Mouse (Mus musculus) MEL (cell line): ENCODE data around the gene Miga1. TPM values are rescaled to one million over a fixed set of nuclear protein-coding genes. Genes with fewer than 3 reads are reported as not detected.

Experiments used
- DNase-seq: peaks from one replicate; pipeline ENCODE4 v3.0.0; 2011; ENCODE audit warnings: low read depth, low spot score
- H3K27ac ChIP-seq: 2 replicates; pipeline ENCODE4 v1.5.1; 2012; ENCODE audit warnings: low read depth, mild to moderate bottlenecking, control low read depth, low read length, moderate library complexity; ENCODE audit not compliant: control insufficient read depth
- H3K27me3 ChIP-seq, 2 experiments: fragments of 150-350 bp in 1 of 2; sonication (generic) in 1 of 2; 2 replicates each; pipeline ENCODE4 v1.6.1; 2012; ENCODE audit warnings: low read length in 2 of 2, mild to moderate bottlenecking in 2 of 2, improper control_type of control experiment in 1 of 2, moderate library complexity in 1 of 2; ENCODE audit not compliant: insufficient read depth in 2 of 2, control insufficient read depth in 1 of 2
- H3K36me3 ChIP-seq, 2 experiments: 2 replicates each; pipeline ENCODE4 v1.6.1; 2012 to 2014; ENCODE audit warnings: low read length in 2 of 2, improper control_type of control experiment in 1 of 2, inconsistent platforms in 1 of 2, mild to moderate bottlenecking in 1 of 2; ENCODE audit not compliant: insufficient read depth in 2 of 2, control insufficient read depth in 1 of 2
- H3K4me1 ChIP-seq, 2 experiments: fragments of 150-350 bp in 1 of 2; sonication (generic) in 1 of 2; 2 replicates each; pipeline ENCODE4 v1.6.1; 2012; ENCODE audit warnings: low read length in 2 of 2, improper control_type of control experiment in 1 of 2, mild to moderate bottlenecking in 1 of 2; ENCODE audit not compliant: insufficient read depth in 2 of 2, control insufficient read depth in 1 of 2
- H3K4me3 ChIP-seq, 2 experiments: fragments of 150-350 bp in 1 of 2; sonication (generic) in 1 of 2; 2 replicates each; pipeline ENCODE4 v1.5.1; 2012; ENCODE audit warnings: low read depth in 2 of 2, low read length in 2 of 2, mild to moderate bottlenecking in 2 of 2, moderate library complexity in 2 of 2, control low read depth in 1 of 2, improper control_type of control experiment in 1 of 2; ENCODE audit not compliant: control insufficient read depth in 1 of 2, insufficient read depth in 1 of 2
- H3K79me2 ChIP-seq: 2 replicates; pipeline ENCODE4 v1.6.1; 2012; ENCODE audit warnings: mild to moderate bottlenecking, low read length, moderate library complexity; ENCODE audit not compliant: control insufficient read depth, poor library complexity, insufficient read depth
- H3K9ac ChIP-seq: 2 replicates; pipeline ENCODE4 v1.6.1; 2012; ENCODE audit warnings: low read depth, mild to moderate bottlenecking, control low read depth, low read length, moderate library complexity; ENCODE audit not compliant: control insufficient read depth, poor library complexity, severe bottlenecking
- H3K9me3 ChIP-seq: fragments of 150-350 bp; sonication (generic); replicated peaks from 2 replicates; pipeline ENCODE4 v1.6.1; 2012; ENCODE audit warnings: mild to moderate bottlenecking, low read length, improper control_type of control experiment, moderate library complexity; ENCODE audit not compliant: insufficient read depth
- CTCF ChIP-seq, 3 experiments: IDR thresholded peaks in 2 of 3; conservative IDR thresholded peaks in 1 of 3; 2 replicates each; pipeline ENCODE4 v1.5.1; 2011 to 2012; ENCODE audit warnings: low read length in 3 of 3, low read depth in 2 of 3, mild to moderate bottlenecking in 2 of 3, improper control_type of control experiment in 1 of 3, inconsistent platforms in 1 of 3, mixed read lengths in 1 of 3, moderate library complexity in 1 of 3; ENCODE audit not compliant: control insufficient read depth in 1 of 3, insufficient read depth in 1 of 3, poor library complexity in 1 of 3, severe bottlenecking in 1 of 3
- EP300 ChIP-seq, 2 experiments: IDR thresholded peaks; 2 replicates each; pipeline ENCODE4 v1.6.1; 2011; ENCODE audit warnings: improper control_type of control experiment in 2 of 2, low read length in 2 of 2, low read depth in 1 of 2, mild to moderate bottlenecking in 1 of 2
- GABPA ChIP-seq: IDR thresholded peaks from 2 replicates; pipeline ENCODE4 v1.6.1; 2012; ENCODE audit warnings: low read depth, mild to moderate bottlenecking, inconsistent platforms, low read length, improper control_type of control experiment, moderate library complexity
- GATA1 ChIP-seq: IDR thresholded peaks from 2 replicates; pipeline ENCODE4 v1.6.1; 2011; ENCODE audit warnings: low read depth, low read length, improper control_type of control experiment
- KAT2A ChIP-seq: conservative IDR thresholded peaks from 2 replicates; pipeline ENCODE4 v1.6.1; 2012; ENCODE audit warnings: low read depth, low read length, improper control_type of control experiment, inconsistent platforms
- MAX ChIP-seq: IDR thresholded peaks from 2 replicates; pipeline ENCODE4 v1.6.1; 2011; ENCODE audit warnings: low read length, improper control_type of control experiment
- MEF2A ChIP-seq: IDR thresholded peaks from 2 replicates; pipeline ENCODE4 v1.6.1; 2014; ENCODE audit warnings: low read depth, mild to moderate bottlenecking, inconsistent platforms, low read length, improper control_type of control experiment; ENCODE audit not compliant: poor library complexity, insufficient replicate concordance, severe bottlenecking; ENCODE audit errors: extremely low read depth
- MYC ChIP-seq: IDR thresholded peaks from 2 replicates; pipeline ENCODE4 v1.6.1; 2011; ENCODE audit warnings: low read depth, mild to moderate bottlenecking, low read length, improper control_type of control experiment, moderate library complexity
- POLR2A ChIP-seq, 2 experiments: IDR thresholded peaks; 2 replicates each; pipeline ENCODE4 v1.6.1; 2011 to 2012; ENCODE audit warnings: low read length in 2 of 2, mild to moderate bottlenecking in 2 of 2, control low read depth in 1 of 2, improper control_type of control experiment in 1 of 2, low read depth in 1 of 2, moderate library complexity in 1 of 2; ENCODE audit not compliant: control insufficient read depth in 1 of 2, insufficient read depth in 1 of 2, poor library complexity in 1 of 2
- POLR2AphosphoS5 ChIP-seq: IDR thresholded peaks from 2 replicates; pipeline ENCODE4 v1.6.1; 2012; ENCODE audit warnings: low read depth, borderline replicate concordance, mild to moderate bottlenecking, inconsistent platforms, low read length, moderate library complexity, mixed read lengths
- SMC3 ChIP-seq: IDR thresholded peaks from 2 replicates; pipeline ENCODE4 v1.6.1; 2011; ENCODE audit warnings: low read depth, low read length, improper control_type of control experiment
- USF2 ChIP-seq, 2 experiments: IDR thresholded peaks; 2 replicates each; pipeline ENCODE4 v1.6.1; 2011 to 2012; ENCODE audit warnings: improper control_type of control experiment in 2 of 2, low read length in 2 of 2, borderline replicate concordance in 1 of 2, inconsistent platforms in 1 of 2, low read depth in 1 of 2, mild to moderate bottlenecking in 1 of 2; ENCODE audit not compliant: insufficient read depth in 1 of 2
- ZC3H11A ChIP-seq: IDR thresholded peaks from 2 replicates; pipeline ENCODE4 v1.6.1; 2012; ENCODE audit warnings: low read depth, mild to moderate bottlenecking, inconsistent platforms, low read length, improper control_type of control experiment
- ZKSCAN1 ChIP-seq: IDR thresholded peaks from 2 replicates; pipeline ENCODE4 v1.6.1; 2012; ENCODE audit warnings: low read depth, mild to moderate bottlenecking, inconsistent platforms, low read length, improper control_type of control experiment, moderate library complexity
- ZMIZ1 ChIP-seq: IDR thresholded peaks from 2 replicates; pipeline ENCODE4 v1.6.1; 2012; ENCODE audit warnings: low read depth, mild to moderate bottlenecking, inconsistent platforms, low read length, improper control_type of control experiment, moderate library complexity
- polyA plus RNA-seq, 2 experiments: library from polyadenylated mRNA; stranded (reverse) in 1 of 2; unstranded in 1 of 2; fragments of >175 nt in 1 of 2; fragments of >200 nt in 1 of 2; gene quantifications; 2 replicates each; pipeline versions ENCODE4 v1.2.1 to v1.2.4; 2012; ENCODE audit warnings: low replicate concordance in 2 of 2, low read depth in 1 of 2; ENCODE audit not compliant: insufficient read length in 2 of 2, insufficient read depth in 1 of 2, missing spikeins in 1 of 2
- total RNA-seq: library from RNA; depleted of rRNA; stranded (reverse); fragments of 300-350 nt; gene quantifications from 2 replicates; pipeline ENCODE4 v1.2.3, GENCODE M21; 2012

Gene Miga1
- total and polyA plus RNA-seq, 3 experiments, result 14.2 to 16.2 TPM; not detected in 1

DNA sequence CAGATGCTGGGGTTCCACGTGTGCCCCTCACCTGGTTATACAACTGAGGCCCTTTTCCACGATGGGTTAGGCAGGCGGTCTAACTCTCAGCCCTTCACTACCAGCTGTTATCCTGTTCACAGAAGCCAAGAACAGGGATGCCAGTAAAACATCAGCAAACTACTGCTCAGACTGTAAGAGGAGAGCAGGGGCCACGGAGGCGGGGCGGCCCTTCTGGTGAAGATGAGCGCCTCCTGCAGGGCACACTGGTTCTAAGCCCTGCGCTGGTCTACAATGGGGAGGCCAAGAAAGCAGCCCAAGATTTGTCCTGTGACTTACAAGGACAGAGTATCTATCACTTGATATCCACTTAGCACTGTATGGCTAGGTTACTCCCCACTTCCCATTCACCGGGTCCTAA, 52.4 kb downstream of the Miga1 start:
- no peaks in the 10 kb centered on the region for H3K79me2 ChIP-seq
- H3K36me3 ChIP-seq, result peaks cover 0 to 3% of the 10 kb centered on the region in 2 experiments; a peak in 1 of 4 replicates
- H3K4me3 ChIP-seq, result no peak overlapping the region
- H3K9ac ChIP-seq, result no peak overlapping the region
- no peak for TF ChIP-seq MYC
- TF ChIP-seq POLR2A (IDR thresholded peaks at IDR 0.05; ENCODE audit: control insufficient read depth in 1 of 2, insufficient read depth in 1 of 2, low read depth in 1 of 2, low read length in 2 of 2, poor library complexity in 1 of 2), result no peak
- TF ChIP-seq ZMIZ1, result no peak
- TF ChIP-seq CTCF (IDR thresholded peaks at IDR 0.05 in 2 of 3, conservative IDR thresholded peaks at IDR 0.05 in 1 of 3; ENCODE audit: control insufficient read depth in 1 of 3, insufficient read depth in 1 of 3, low read depth in 2 of 3, low read length in 3 of 3, poor library complexity in 1 of 3, severe bottlenecking in 1 of 3), result peak in 2 of 3 experiments; percentile 34 to 52; a peak in 4 of 6 replicates
- TF ChIP-seq USF2 (IDR thresholded peaks at IDR 0.05; ENCODE audit: borderline replicate concordance in 1 of 2, insufficient read depth in 1 of 2, low read depth in 1 of 2, low read length in 2 of 2), result no peak
- no peak for TF ChIP-seq GATA1
- no peak for TF ChIP-seq ZC3H11A
- TF ChIP-seq KAT2A, result no peak
- no peaks in the 10 kb centered on the region for H3K27me3 ChIP-seq
- H3K9me3 ChIP-seq, result no peaks in the 10 kb centered on the region
- H3K4me1 ChIP-seq, result no peaks in the 10 kb centered on the region
- H3K27ac ChIP-seq, result no peak overlapping the region
- DNase-seq, result no peak

DNA sequence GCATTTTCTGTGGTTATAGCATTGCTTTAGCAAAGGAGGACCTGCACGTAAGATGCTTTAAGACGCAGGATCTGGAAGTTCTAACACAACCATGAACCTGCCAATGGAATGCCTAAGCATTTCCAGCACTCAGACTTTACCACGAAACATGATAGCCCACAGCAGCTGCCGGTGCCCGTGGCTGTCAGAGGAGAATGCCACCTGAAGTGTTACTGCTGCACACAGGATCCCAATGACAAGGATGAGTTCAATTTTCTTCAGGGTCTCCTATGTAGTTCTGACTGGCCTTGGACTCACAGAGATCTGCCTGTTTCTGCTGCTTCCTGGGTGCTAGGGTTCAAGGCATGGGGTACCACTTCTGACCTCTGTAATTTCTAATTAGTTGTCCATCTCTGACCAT, 55.4 kb downstream of the Miga1 start:
- no peak for DNase-seq
- Histone ChIP-seq H3K4me1 (no peaks in the 10 kb centered on the region), H3K27me3 (no peaks in the 10 kb centered on the region), H3K9ac (no peak overlapping the region), H3K36me3 (peaks cover 0 to 6% of the 10 kb centered on the region in 2 experiments; a peak in 1 of 4 replicates), H3K4me3 (no peak overlapping the region), H3K9me3 (no peaks in the 10 kb centered on the region), H3K79me2 (no peaks in the 10 kb centered on the region), H3K27ac (no peak overlapping the region)
- TF ChIP-seq ZKSCAN1 (no peak), GATA1 (no peak), ZC3H11A (no peak), SMC3 (no peak), GABPA (no peak), KAT2A (no peak), ZMIZ1 (no peak), MEF2A (no peak), EP300 (IDR thresholded peaks at IDR 0.05; ENCODE audit: low read depth in 1 of 2, low read length in 2 of 2) (no peak), POLR2AphosphoS5 (no peak), MAX (no peak), MYC (no peak), POLR2A (IDR thresholded peaks at IDR 0.05; ENCODE audit: control insufficient read depth in 1 of 2, insufficient read depth in 1 of 2, low read depth in 1 of 2, low read length in 2 of 2, poor library complexity in 1 of 2) (no peak)
